Mouse (Mus musculus) lung, postnatal 10 days (tissue): ENCODE results near the gene Tmem189.
"Not testable (repeated sequence)": the region's sequence is repeated elsewhere in the genome, so short reads cannot be mapped to it uniquely, and the experiment has no call there.

Source experiments
- DNase-seq: peaks from one replicate; pipeline ENCODE4 v3.0.0; 2021

Tmem189 gene

GRCm38 (mm10) chr2:167646411-167646810, 43.2 kb downstream of the Tmem189 start:
- peak; percentile 47 for DNase-seq

- not testable (repeated sequence) for DNase-seq
These were observed 46.1 kb downstream of the Tmem189 start for GRCm38 (mm10) chr2:167643356-167644052.

- DNase-seq = no peak
These were observed 47.5 kb downstream of the Tmem189 start for GRCm38 (mm10) chr2:167642164-167642563.

DNA sequence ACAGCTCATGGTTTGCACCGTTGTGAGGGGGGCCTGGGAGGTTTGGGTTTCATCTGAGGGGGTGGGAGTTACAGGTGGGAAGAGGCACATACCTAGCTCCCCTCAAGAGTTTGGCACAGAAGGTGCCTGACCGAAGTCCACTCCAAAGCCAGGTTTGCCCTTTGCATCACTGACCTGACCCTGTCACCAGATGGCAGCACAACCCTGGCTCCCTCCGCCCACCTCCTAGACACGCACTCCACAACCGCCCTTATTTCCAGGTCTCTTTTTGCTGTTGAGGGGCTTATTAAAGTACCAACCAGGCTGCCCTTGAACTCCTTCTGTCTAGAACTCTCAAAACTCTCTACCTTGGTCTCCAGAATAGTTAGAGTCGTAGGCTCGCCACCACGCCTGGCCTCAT, 48.3 kb downstream of the Tmem189 start:
- DNase-seq = peak; percentile 69

- DNase-seq = peak; percentile 66
These were observed 49.3 kb downstream of the Tmem189 start for GRCm38 (mm10) chr2:167640279-167640678.

GRCm38 (mm10) chr2:167634865-167635512, 54.6 kb downstream of the Tmem189 start:
- no peak for DNase-seq

GRCm38 (mm10) chr2:167634338-167634770, 55.3 kb downstream of the Tmem189 start:
- peak; percentile 98 for DNase-seq

DNA sequence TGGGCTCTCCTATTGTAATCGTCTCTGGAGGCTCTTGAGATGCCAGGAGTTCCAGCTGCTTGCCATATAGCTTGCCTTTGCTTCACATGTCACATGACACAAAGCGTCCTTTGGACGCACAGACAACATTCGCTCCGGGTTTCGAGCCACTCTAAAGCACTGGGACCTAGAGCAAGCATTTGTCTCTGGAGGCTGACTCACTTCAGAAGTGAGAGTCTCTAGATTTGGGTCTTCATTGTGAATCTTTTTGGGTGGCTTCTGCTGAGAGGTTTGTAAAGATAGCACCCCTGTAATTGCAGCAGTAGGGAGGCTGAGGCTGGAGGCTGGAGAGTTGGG, 56.1 kb downstream of the Tmem189 start:
- no peak for DNase-seq

DNA sequence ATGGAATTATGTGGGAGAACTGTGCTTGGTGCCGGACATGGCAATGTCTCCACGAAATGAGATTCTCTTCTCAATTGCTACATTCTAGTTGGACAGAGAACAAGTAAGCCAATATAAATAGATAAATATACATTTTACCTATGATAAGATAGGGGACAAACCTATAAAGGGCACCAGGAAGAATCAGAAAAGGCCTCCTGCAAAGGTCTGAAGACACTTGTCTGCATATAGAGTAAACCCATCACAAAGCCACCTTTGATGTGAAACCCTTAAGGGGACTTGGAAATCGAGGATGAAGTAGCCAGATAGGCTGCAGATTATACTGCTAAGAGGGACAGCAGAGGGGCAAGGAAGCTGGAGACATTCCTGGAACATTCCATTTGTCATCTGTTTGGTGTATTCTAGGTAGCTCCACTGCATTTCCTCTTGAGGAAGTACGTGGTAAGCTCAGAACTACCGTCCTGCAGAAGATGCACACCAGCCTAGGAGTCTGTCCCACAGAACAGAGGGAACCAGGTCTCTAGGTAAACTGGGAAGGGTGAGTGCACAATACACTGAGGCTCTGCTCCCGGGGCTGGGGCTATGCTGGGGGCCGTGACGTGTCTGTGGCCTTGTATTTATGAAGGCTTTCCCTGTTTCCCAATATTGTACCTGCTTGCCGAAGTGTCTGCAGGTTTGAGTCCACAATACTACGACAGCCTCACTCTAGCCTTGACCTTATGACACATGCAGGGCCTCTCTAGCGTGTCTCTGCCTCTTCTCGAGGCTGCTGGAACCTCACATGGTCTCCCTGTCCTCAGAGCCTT, 56.7 kb downstream of the Tmem189 start:
- no peak for DNase-seq

GRCm38 (mm10) chr2:167631591-167632448, 57.8 kb downstream of the Tmem189 start, which contains the start of gene Ube2v1:
Gene Ube2v1 (minus strand): TSS chr2:167632095.
- DNase-seq = peak; percentile 97

- peak; percentile 31 for DNase-seq
These were observed 58.4 kb downstream of the Tmem189 start for GRCm38 (mm10) chr2:167631181-167631590.

GRCm38 (mm10) chr2:167630421-167630820, 59.2 kb downstream of the Tmem189 start:
- no peak for DNase-seq

DNA sequence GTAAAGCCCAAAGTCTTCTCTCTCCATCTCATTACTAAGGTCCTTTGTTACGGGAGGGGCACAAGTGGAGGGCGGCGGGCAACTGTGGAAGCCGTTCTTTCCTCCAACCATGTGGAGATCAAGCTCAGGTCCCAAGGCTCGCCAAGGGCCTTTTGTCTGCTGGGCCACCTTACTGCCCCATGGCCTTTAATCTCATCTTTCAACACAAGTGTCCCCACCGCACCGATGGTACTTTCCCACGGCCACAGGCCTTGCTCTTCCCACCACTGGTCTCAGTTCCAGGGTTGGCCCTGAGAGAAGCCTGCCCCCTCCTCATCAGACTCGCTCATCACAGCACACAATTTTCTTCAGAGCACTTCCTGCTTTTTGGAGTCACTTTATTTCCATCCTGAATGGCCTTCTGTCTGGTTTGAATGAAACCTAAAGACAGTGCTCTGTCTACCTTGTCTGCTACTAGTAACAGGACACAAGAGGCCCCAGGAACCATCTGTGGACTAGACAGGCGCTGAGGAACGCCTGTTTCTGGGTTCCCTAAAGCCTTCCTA, 59.9 kb downstream of the Tmem189 start:
- DNase-seq = no peak

GRCm38 (mm10) chr2:167628872-167629271, 60.8 kb downstream of the Tmem189 start:
- peak; percentile 68 for DNase-seq

GRCm38 (mm10) chr2:167627019-167627418, 62.6 kb downstream of the Tmem189 start:
- no peak for DNase-seq

- DNase-seq = no peak
These were observed 64.0 kb downstream of the Tmem189 start for GRCm38 (mm10) chr2:167625670-167626069.

DNA sequence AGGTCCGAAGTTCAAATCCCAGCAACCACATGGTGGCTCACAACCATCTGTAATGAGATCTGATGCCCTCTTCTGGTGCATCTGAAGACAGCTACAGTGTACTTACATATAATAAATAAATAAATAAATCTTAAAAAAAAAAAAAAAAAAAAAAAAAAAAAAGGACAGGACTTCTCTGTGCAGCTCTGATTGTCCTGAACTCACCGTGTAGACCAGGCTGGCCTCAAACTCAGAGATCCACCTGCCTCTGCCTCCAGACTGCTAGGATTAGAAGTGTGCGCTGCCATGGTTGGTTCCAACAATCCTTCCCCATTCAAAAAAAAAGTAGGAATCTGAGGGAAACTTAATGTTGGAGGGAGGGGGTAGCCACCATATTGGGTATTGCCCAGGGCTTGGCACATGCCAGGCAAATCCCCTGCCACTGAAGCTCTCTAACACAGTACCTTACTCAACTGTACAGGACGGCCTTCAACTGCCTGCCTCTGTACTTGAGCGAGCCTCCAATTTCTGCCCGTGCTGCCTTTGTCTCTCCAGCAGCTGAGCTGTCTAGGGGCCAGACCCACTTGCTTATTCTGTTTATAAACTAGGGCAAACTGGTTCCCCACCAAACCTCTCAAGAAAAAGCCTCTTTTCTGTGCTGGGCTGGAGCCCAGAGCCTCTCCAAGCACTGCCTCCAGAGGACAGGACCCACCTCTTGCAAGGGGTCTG, 65.1 kb downstream of the Tmem189 start:
- DNase-seq = no peak

DNA sequence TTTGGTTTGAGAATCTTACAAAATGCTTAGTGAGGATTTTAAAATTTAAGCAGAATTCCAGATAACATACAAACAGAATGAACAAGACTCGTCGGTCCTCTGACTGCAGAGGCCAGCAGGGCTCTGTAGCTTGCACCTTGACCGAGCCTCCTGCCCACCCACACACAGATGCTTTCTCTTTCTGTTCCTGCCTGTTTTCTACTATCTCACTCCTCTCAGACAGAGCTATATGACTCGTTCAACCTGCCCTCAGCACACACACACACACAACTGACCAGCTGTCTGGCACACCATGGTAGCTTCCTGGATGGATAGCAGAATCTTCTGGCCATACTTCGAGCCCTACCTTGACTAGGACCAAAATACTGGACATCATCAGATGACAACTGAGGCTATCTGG, 66.7 kb downstream of the Tmem189 start:
- DNase-seq = no peak

- DNase-seq = no peak
These were observed 67.3 kb downstream of the Tmem189 start for GRCm38 (mm10) chr2:167622352-167622751.

- no peak for DNase-seq
These were observed 68.2 kb downstream of the Tmem189 start for GRCm38 (mm10) chr2:167621255-167622087.

DNA sequence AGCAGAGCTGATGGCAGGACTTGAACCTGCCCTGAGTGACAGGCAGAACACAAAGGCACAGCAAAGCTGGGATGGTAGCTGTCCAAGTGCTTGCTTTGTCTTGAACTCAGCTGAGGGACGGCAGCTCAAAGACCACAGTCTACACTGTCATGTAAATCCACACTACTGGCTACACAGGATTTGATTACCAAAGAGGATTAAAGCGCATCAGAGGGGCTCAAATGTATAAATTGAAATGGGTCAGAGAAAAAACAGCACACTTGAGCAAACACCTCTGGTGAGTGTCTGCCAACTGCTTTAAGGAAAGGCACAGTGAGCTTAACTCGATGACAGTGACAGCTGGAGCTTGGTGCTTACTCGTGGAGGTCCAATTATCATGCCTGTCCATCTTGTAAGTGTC, 72.2 kb downstream of the Tmem189 start:
- no peak for DNase-seq
